Mouse (Mus musculus): ENCODE data around the gene Kcnj15.

- TF ChIP-seq GATA1 (IDR thresholded peaks at IDR 0.05; ENCODE audit: borderline replicate concordance, low read length) (no peak), FLI1 (IDR thresholded peaks at IDR 0.05; ENCODE audit: low read length) (no peak)
Measured at GRCm38 (mm10) chr16:95291450-95292101, 34.2 kb downstream of the Kcnj15 start.
